Mouse (Mus musculus): ENCODE measurements around the gene Llgl2. TPM values are rescaled to one million over a fixed set of nuclear protein-coding genes. Genes with fewer than 3 reads are reported as not detected.
A peak's percentile ranks its signal among the peaks of the same experiment; 100 is the strongest.

The Llgl2 gene
- polyA plus RNA-seq (2014; fragmentation: Nextera tagmentation; extraction: Ambion mirVana): 46.3 and 59.2 TPM in 2 replicates

- peak within 1 kb of the TSS; percentile 64 for H3K27ac ChIP-seq (ENCODE audit: low read depth)
- peak within 1 kb of the TSS; percentile 93 for H3K4me2 ChIP-seq (ENCODE audit: low read length)
- H3K4me1 ChIP-seq (replicated peaks; ENCODE audit: control insufficient read depth, insufficient read depth, low read length): peaks cover 10% of the 10 kb centered on the region
- DNase-seq (ENCODE audit: low spot score) (peak; percentile 89), ATAC-seq (replicated peaks; ENCODE audit: low FRiP score, low TSS enrichment, low read depth) (peak; percentile 94)
- peak within 1 kb of the TSS; percentile 63 for H3K9ac ChIP-seq (ENCODE audit: low read length)
- H3K27me3 ChIP-seq (replicated peaks; ENCODE audit: control insufficient read depth, insufficient read depth, low read length): peaks cover 4% of the 10 kb centered on the region; the same call in 1 of the 2 replicates
- under 1% methylated on average over 87 of the region's 87 CpGs for WGBS
- peak within 1 kb of the TSS; percentile 67 for H3K4me3 ChIP-seq (ENCODE audit: low read depth, low read length)
- H3K36me3 ChIP-seq (ENCODE audit: control insufficient read depth, insufficient read depth, low read length): peaks cover 32% of the 10 kb centered on the region
- H3K9me3 ChIP-seq (ENCODE audit: control insufficient read depth, low read length): no peaks in the 10 kb centered on the region
Observed at GRCm38 (mm10) chr11:115823774-115824740, at the start of gene Llgl2. TSS of gene Llgl2 (plus strand) at chr11:115824049.

GRCm38 (mm10) chr11:115774653-115775052, 49.2 kb upstream of the Llgl2 start:
- no peaks in the 10 kb centered on the region for H3K27me3 ChIP-seq (replicated peaks; ENCODE audit: control insufficient read depth, insufficient read depth, low read length)
- ATAC-seq (replicated peaks; ENCODE audit: low FRiP score, low TSS enrichment, low read depth) (no peak), DNase-seq (ENCODE audit: low spot score) (no peak)
- H3K9ac ChIP-seq (ENCODE audit: low read length): no peak overlapping the region
- H3K27ac ChIP-seq (ENCODE audit: low read depth): no peak overlapping the region
- H3K36me3 ChIP-seq (ENCODE audit: control insufficient read depth, insufficient read depth, low read length): no peaks in the 10 kb centered on the region
- H3K4me3 ChIP-seq (ENCODE audit: low read depth, low read length): no peak overlapping the region
- WGBS: 40% methylated on average over 4 of the region's 4 CpGs
- no peak overlapping the region for H3K4me2 ChIP-seq (ENCODE audit: low read length)
- peaks cover 11% of the 10 kb centered on the region for H3K4me1 ChIP-seq (replicated peaks; ENCODE audit: control insufficient read depth, insufficient read depth, low read length)
- H3K9me3 ChIP-seq (ENCODE audit: control insufficient read depth, low read length): no peaks in the 10 kb centered on the region

GRCm38 (mm10) chr11:115775821-115776665, 47.8 kb upstream of the Llgl2 start:
- Histone ChIP-seq H3K9me3 (ENCODE audit: control insufficient read depth, low read length) (no peaks in the 10 kb centered on the region), H3K36me3 (ENCODE audit: control insufficient read depth, insufficient read depth, low read length) (no peaks in the 10 kb centered on the region), H3K4me2 (ENCODE audit: low read length) (no peak overlapping the region), H3K9ac (ENCODE audit: low read length) (no peak overlapping the region), H3K4me3 (ENCODE audit: low read depth, low read length) (no peak overlapping the region), H3K27me3 (replicated peaks; ENCODE audit: control insufficient read depth, insufficient read depth, low read length) (no peaks in the 10 kb centered on the region), H3K4me1 (replicated peaks; ENCODE audit: control insufficient read depth, insufficient read depth, low read length) (peaks cover 22% of the 10 kb centered on the region), H3K27ac (ENCODE audit: low read depth) (no peak overlapping the region)
- 59% methylated on average over 18 of the region's 18 CpGs for WGBS
- no peak for DNase-seq (ENCODE audit: low spot score)
- no peak for ATAC-seq (replicated peaks; ENCODE audit: low FRiP score, low TSS enrichment, low read depth)

- Histone ChIP-seq H3K9ac (ENCODE audit: low read length) (no peak overlapping the region), H3K9me3 (ENCODE audit: control insufficient read depth, low read length) (no peaks in the 10 kb centered on the region), H3K36me3 (ENCODE audit: control insufficient read depth, insufficient read depth, low read length) (no peaks in the 10 kb centered on the region), H3K27me3 (replicated peaks; ENCODE audit: control insufficient read depth, insufficient read depth, low read length) (no peaks in the 10 kb centered on the region), H3K4me2 (ENCODE audit: low read length) (no peak overlapping the region), H3K4me3 (ENCODE audit: low read depth, low read length) (no peak overlapping the region), H3K27ac (ENCODE audit: low read depth) (no peak overlapping the region), H3K4me1 (replicated peaks; ENCODE audit: control insufficient read depth, insufficient read depth, low read length) (peaks cover 22% of the 10 kb centered on the region)
- ATAC-seq (replicated peaks; ENCODE audit: low FRiP score, low TSS enrichment, low read depth) (no peak), DNase-seq (ENCODE audit: low spot score) (no peak)
- 81% methylated on average over 9 of the region's 9 CpGs for WGBS
Observed at GRCm38 (mm10) chr11:115776954-115777353, 46.9 kb upstream of the Llgl2 start.

- Histone ChIP-seq H3K4me3 (ENCODE audit: low read depth, low read length) (no peak overlapping the region), H3K4me1 (replicated peaks; ENCODE audit: control insufficient read depth, insufficient read depth, low read length) (peaks cover 22% of the 10 kb centered on the region), H3K27me3 (replicated peaks; ENCODE audit: control insufficient read depth, insufficient read depth, low read length) (no peaks in the 10 kb centered on the region), H3K36me3 (ENCODE audit: control insufficient read depth, insufficient read depth, low read length) (no peaks in the 10 kb centered on the region), H3K27ac (ENCODE audit: low read depth) (no peak overlapping the region), H3K9me3 (ENCODE audit: control insufficient read depth, low read length) (no peaks in the 10 kb centered on the region), H3K4me2 (ENCODE audit: low read length) (no peak overlapping the region), H3K9ac (ENCODE audit: low read length) (no peak overlapping the region)
- 89% methylated on average over 17 of the region's 17 CpGs for WGBS
- ATAC-seq (replicated peaks; ENCODE audit: low FRiP score, low TSS enrichment, low read depth): no peak
- no peak for DNase-seq (ENCODE audit: low spot score)
Observed at GRCm38 (mm10) chr11:115777487-115778335, 46.1 kb upstream of the Llgl2 start.

- no peaks in the 10 kb centered on the region for H3K9me3 ChIP-seq (ENCODE audit: control insufficient read depth, low read length)
- H3K4me1 ChIP-seq (replicated peaks; ENCODE audit: control insufficient read depth, insufficient read depth, low read length): peaks cover 22% of the 10 kb centered on the region
- H3K4me3 ChIP-seq (ENCODE audit: low read depth, low read length): no peak overlapping the region
- DNase-seq (ENCODE audit: low spot score): peak; percentile 82
- 9% methylated on average over 9 of the region's 9 CpGs for WGBS
- H3K27ac ChIP-seq (ENCODE audit: low read depth): peak overlapping the region; percentile 84
- H3K27me3 ChIP-seq (replicated peaks; ENCODE audit: control insufficient read depth, insufficient read depth, low read length): no peaks in the 10 kb centered on the region
- peak overlapping the region; percentile 35 for H3K4me2 ChIP-seq (ENCODE audit: low read length)
- peak; percentile 84 for ATAC-seq (replicated peaks; ENCODE audit: low FRiP score, low TSS enrichment, low read depth)
- H3K9ac ChIP-seq (ENCODE audit: low read length): 0 out of 2 replicates have a peak overlapping the region, but pooled peaks have one; percentile 5
- H3K36me3 ChIP-seq (ENCODE audit: control insufficient read depth, insufficient read depth, low read length): no peaks in the 10 kb centered on the region
Observed at GRCm38 (mm10) chr11:115779038-115779571, 44.7 kb upstream of the Llgl2 start.

- no peak overlapping the region for H3K9ac ChIP-seq (ENCODE audit: low read length)
Observed at GRCm38 (mm10) chr11:115780141-115781070, 43.4 kb upstream of the Llgl2 start.

More at GRCm38 (mm10) chr11:115780141-115781070, 43.4 kb upstream of the Llgl2 start:
- H3K27ac ChIP-seq (ENCODE audit: low read depth): peak overlapping the region; percentile 47; the same call in 1 of the 2 replicates
- H3K9me3 ChIP-seq (ENCODE audit: control insufficient read depth, low read length): no peaks in the 10 kb centered on the region
- ATAC-seq (replicated peaks; ENCODE audit: low FRiP score, low TSS enrichment, low read depth) (no peak), DNase-seq (ENCODE audit: low spot score) (no peak)
- H3K36me3 ChIP-seq (ENCODE audit: control insufficient read depth, insufficient read depth, low read length): no peaks in the 10 kb centered on the region
- H3K27me3 ChIP-seq (replicated peaks; ENCODE audit: control insufficient read depth, insufficient read depth, low read length): no peaks in the 10 kb centered on the region
- no peak overlapping the region for H3K4me2 ChIP-seq (ENCODE audit: low read length)
- peaks cover 22% of the 10 kb centered on the region for H3K4me1 ChIP-seq (replicated peaks; ENCODE audit: control insufficient read depth, insufficient read depth, low read length)
- WGBS: 35% methylated on average over 20 of the region's 20 CpGs
- no peak overlapping the region for H3K4me3 ChIP-seq (ENCODE audit: low read depth, low read length)

Data from intestine, embryonic 14.5 days (tissue).